Mouse (Mus musculus): ENCODE results near the gene Aqp3.

- no peak for TF ChIP-seq CTCF (IDR thresholded peaks at IDR 0.05; ENCODE audit: control insufficient read depth, insufficient read depth, insufficient replicate concordance, low read depth, low read length)
- no peak for TF ChIP-seq POLR2A (IDR thresholded peaks at IDR 0.05; ENCODE audit: control insufficient read depth, low read depth, low read length)
These were observed 34.5 kb upstream of the Aqp3 start for GRCm38 (mm10) chr4:41132471-41132870.
